Mouse (Mus musculus): Measurements from ENCODE around the gene Pigu. TPM values are rescaled to one million over a fixed set of nuclear protein-coding genes. Genes with fewer than 3 reads are reported as not detected.

Pigu gene
- polyA plus RNA-seq, 1 experiment, result 44.1 TPM

GRCm38 (mm10) chr2:155373302-155373701 lies 16.1 kb upstream of the Pigu start:
- Histone ChIP-seq H3K4me1 (ENCODE audit: control insufficient read depth, insufficient read depth, low read length) (no peaks in the 10 kb centered on the region), H3K27me3 (ENCODE audit: control insufficient read depth, insufficient read depth, low read length, poor library complexity, severe bottlenecking) (no peaks in the 10 kb centered on the region; the same call in 1 of the 2 replicates), H3K9me3 (replicated peaks; ENCODE audit: control insufficient read depth, insufficient read depth, low read length, poor library complexity, severe bottlenecking) (no peaks in the 10 kb centered on the region), H3K27ac (ENCODE audit: insufficient read depth, low read length) (no peak overlapping the region), H3K9ac (ENCODE audit: low read depth, poor library complexity, severe bottlenecking) (no peak overlapping the region), H3K4me3 (ENCODE audit: low read depth, low read length) (no peak overlapping the region), H3K36me3 (ENCODE audit: control insufficient read depth, insufficient read depth, low read length, poor library complexity, severe bottlenecking) (no peaks in the 10 kb centered on the region)
- TF ChIP-seq EP300 (IDR thresholded peaks at IDR 0.05; ENCODE audit: insufficient read depth, low read depth, low read length), result no peak
- no peak for TF ChIP-seq POLR2A (IDR thresholded peaks at IDR 0.05; ENCODE audit: insufficient read depth, low read length)
- TF ChIP-seq CTCF (IDR thresholded peaks at IDR 0.05; ENCODE audit: low read depth, low read length), result no peak

- Histone ChIP-seq H3K4me3 (ENCODE audit: low read depth, low read length) (no peak overlapping the region), H3K4me1 (ENCODE audit: control insufficient read depth, insufficient read depth, low read length) (no peaks in the 10 kb centered on the region), H3K9ac (ENCODE audit: low read depth, poor library complexity, severe bottlenecking) (no peak overlapping the region), H3K27ac (ENCODE audit: insufficient read depth, low read length) (no peak overlapping the region), H3K9me3 (replicated peaks; ENCODE audit: control insufficient read depth, insufficient read depth, low read length, poor library complexity, severe bottlenecking) (no peaks in the 10 kb centered on the region), H3K27me3 (ENCODE audit: control insufficient read depth, insufficient read depth, low read length, poor library complexity, severe bottlenecking) (no peaks in the 10 kb centered on the region; the same call in 1 of the 2 replicates), H3K36me3 (ENCODE audit: control insufficient read depth, insufficient read depth, low read length, poor library complexity, severe bottlenecking) (no peaks in the 10 kb centered on the region)
- no peak for TF ChIP-seq POLR2A (IDR thresholded peaks at IDR 0.05; ENCODE audit: insufficient read depth, low read length)
- no peak for TF ChIP-seq CTCF (IDR thresholded peaks at IDR 0.05; ENCODE audit: low read depth, low read length)
- TF ChIP-seq EP300 (IDR thresholded peaks at IDR 0.05; ENCODE audit: insufficient read depth, low read depth, low read length), result no peak
These were observed 15.2 kb upstream of the Pigu start for GRCm38 (mm10) chr2:155372451-155372850.

GRCm38 (mm10) chr2:155369333-155369883 lies 12.2 kb upstream of the Pigu start:
- H3K9me3 ChIP-seq (replicated peaks; ENCODE audit: control insufficient read depth, insufficient read depth, low read length, poor library complexity, severe bottlenecking), result no peaks in the 10 kb centered on the region
- no peak overlapping the region for H3K9ac ChIP-seq (ENCODE audit: low read depth, poor library complexity, severe bottlenecking)
- TF ChIP-seq EP300 (IDR thresholded peaks at IDR 0.05; ENCODE audit: insufficient read depth, low read depth, low read length) (no peak), CTCF (IDR thresholded peaks at IDR 0.05; ENCODE audit: low read depth, low read length) (no peak), POLR2A (IDR thresholded peaks at IDR 0.05; ENCODE audit: insufficient read depth, low read length) (no peak)
- no peaks in the 10 kb centered on the region for H3K4me1 ChIP-seq (ENCODE audit: control insufficient read depth, insufficient read depth, low read length)
- no peak overlapping the region for H3K4me3 ChIP-seq (ENCODE audit: low read depth, low read length)
- no peak overlapping the region for H3K27ac ChIP-seq (ENCODE audit: insufficient read depth, low read length)
- no peaks in the 10 kb centered on the region for H3K27me3 ChIP-seq (ENCODE audit: control insufficient read depth, insufficient read depth, low read length, poor library complexity, severe bottlenecking)
- no peaks in the 10 kb centered on the region for H3K36me3 ChIP-seq (ENCODE audit: control insufficient read depth, insufficient read depth, low read length, poor library complexity, severe bottlenecking)

- no peaks in the 10 kb centered on the region for H3K27me3 ChIP-seq (ENCODE audit: control insufficient read depth, insufficient read depth, low read length, poor library complexity, severe bottlenecking)
- no peak for TF ChIP-seq EP300 (IDR thresholded peaks at IDR 0.05; ENCODE audit: insufficient read depth, low read depth, low read length)
- TF ChIP-seq CTCF (IDR thresholded peaks at IDR 0.05; ENCODE audit: low read depth, low read length), result no peak
- TF ChIP-seq POLR2A (IDR thresholded peaks at IDR 0.05; ENCODE audit: insufficient read depth, low read length), result no peak
- H3K36me3 ChIP-seq (ENCODE audit: control insufficient read depth, insufficient read depth, low read length, poor library complexity, severe bottlenecking), result no peaks in the 10 kb centered on the region
These were observed 10.5 kb upstream of the Pigu start for GRCm38 (mm10) chr2:155367635-155368284.

GRCm38 (mm10) chr2:155357686-155358399 lies 613 bp upstream of the Pigu start:
- peak overlapping the region; percentile 80 for H3K9ac ChIP-seq (ENCODE audit: low read depth, poor library complexity, severe bottlenecking)
- H3K27ac ChIP-seq (ENCODE audit: insufficient read depth, low read length), result no peak overlapping the region
- TF ChIP-seq CTCF (IDR thresholded peaks at IDR 0.05; ENCODE audit: low read depth, low read length) (no peak), POLR2A (IDR thresholded peaks at IDR 0.05; ENCODE audit: insufficient read depth, low read length) (no peak)
- H3K9me3 ChIP-seq (replicated peaks; ENCODE audit: control insufficient read depth, insufficient read depth, low read length, poor library complexity, severe bottlenecking), result no peaks in the 10 kb centered on the region
- no peaks in the 10 kb centered on the region for H3K36me3 ChIP-seq (ENCODE audit: control insufficient read depth, insufficient read depth, low read length, poor library complexity, severe bottlenecking)
- H3K4me1 ChIP-seq (ENCODE audit: control insufficient read depth, insufficient read depth, low read length), result no peaks in the 10 kb centered on the region
- no peaks in the 10 kb centered on the region for H3K27me3 ChIP-seq (ENCODE audit: control insufficient read depth, insufficient read depth, low read length, poor library complexity, severe bottlenecking)
- H3K4me3 ChIP-seq (ENCODE audit: low read depth, low read length), result peak overlapping the region; percentile 83

More at GRCm38 (mm10) chr2:155367635-155368284, 10.5 kb upstream of the Pigu start:
- H3K4me3 ChIP-seq (ENCODE audit: low read depth, low read length), result no peak overlapping the region
- no peaks in the 10 kb centered on the region for H3K4me1 ChIP-seq (ENCODE audit: control insufficient read depth, insufficient read depth, low read length)
- H3K9ac ChIP-seq (ENCODE audit: low read depth, poor library complexity, severe bottlenecking), result no peak overlapping the region
- no peaks in the 10 kb centered on the region for H3K9me3 ChIP-seq (replicated peaks; ENCODE audit: control insufficient read depth, insufficient read depth, low read length, poor library complexity, severe bottlenecking)
- no peak overlapping the region for H3K27ac ChIP-seq (ENCODE audit: insufficient read depth, low read length)

- H3K4me3 ChIP-seq (ENCODE audit: low read depth, low read length), result no peak overlapping the region
- no peak for TF ChIP-seq CTCF (IDR thresholded peaks at IDR 0.05; ENCODE audit: low read depth, low read length)
- no peak for TF ChIP-seq POLR2A (IDR thresholded peaks at IDR 0.05; ENCODE audit: insufficient read depth, low read length)
- TF ChIP-seq EP300 (IDR thresholded peaks at IDR 0.05; ENCODE audit: insufficient read depth, low read depth, low read length), result no peak
- H3K27me3 ChIP-seq (ENCODE audit: control insufficient read depth, insufficient read depth, low read length, poor library complexity, severe bottlenecking), result no peaks in the 10 kb centered on the region
- no peaks in the 10 kb centered on the region for H3K36me3 ChIP-seq (ENCODE audit: control insufficient read depth, insufficient read depth, low read length, poor library complexity, severe bottlenecking)
- H3K9me3 ChIP-seq (replicated peaks; ENCODE audit: control insufficient read depth, insufficient read depth, low read length, poor library complexity, severe bottlenecking), result no peaks in the 10 kb centered on the region
- no peak overlapping the region for H3K27ac ChIP-seq (ENCODE audit: insufficient read depth, low read length)
- H3K9ac ChIP-seq (ENCODE audit: low read depth, poor library complexity, severe bottlenecking), result no peak overlapping the region
- no peaks in the 10 kb centered on the region for H3K4me1 ChIP-seq (ENCODE audit: control insufficient read depth, insufficient read depth, low read length)
These were observed 2.8 kb downstream of the Pigu start for GRCm38 (mm10) chr2:155354402-155354801.
